Mouse (Mus musculus) MEL (cell line): ENCODE results near the gene Tjp1.

Source experiments
- CHD1 ChIP-seq: IDR thresholded peaks from 2 replicates; pipeline ENCODE4 v1.6.1; 2012; ENCODE audit warnings: low read depth, mild to moderate bottlenecking, inconsistent platforms, low read length, improper control_type of control experiment
- CTCF ChIP-seq, 3 experiments: IDR thresholded peaks in 2 of 3; conservative IDR thresholded peaks in 1 of 3; 2 replicates each; pipeline ENCODE4 v1.5.1; 2011 to 2012; ENCODE audit warnings: low read length in 3 of 3, low read depth in 2 of 3, mild to moderate bottlenecking in 2 of 3, improper control_type of control experiment in 1 of 3, inconsistent platforms in 1 of 3, mixed read lengths in 1 of 3, moderate library complexity in 1 of 3; ENCODE audit not compliant: control insufficient read depth in 1 of 3, insufficient read depth in 1 of 3, poor library complexity in 1 of 3, severe bottlenecking in 1 of 3
- E2F4 ChIP-seq: IDR thresholded peaks from 2 replicates; pipeline ENCODE4 v1.6.1; 2011; ENCODE audit warnings: low read depth, low read length, improper control_type of control experiment, borderline replicate concordance
- EP300 ChIP-seq, 2 experiments: IDR thresholded peaks; 2 replicates each; pipeline ENCODE4 v1.6.1; 2011; ENCODE audit warnings: improper control_type of control experiment in 2 of 2, low read length in 2 of 2, low read depth in 1 of 2, mild to moderate bottlenecking in 1 of 2
- JUND ChIP-seq: IDR thresholded peaks from 2 replicates; pipeline ENCODE4 v1.6.1; 2011; ENCODE audit warnings: low read depth, mild to moderate bottlenecking, improper control_type of control experiment, low read length
- KAT2A ChIP-seq: conservative IDR thresholded peaks from 2 replicates; pipeline ENCODE4 v1.6.1; 2012; ENCODE audit warnings: low read depth, low read length, improper control_type of control experiment, inconsistent platforms
- MAFK ChIP-seq: IDR thresholded peaks from 2 replicates; pipeline ENCODE4 v1.6.1; 2011; ENCODE audit warnings: low read depth, mild to moderate bottlenecking, low read length, improper control_type of control experiment, borderline replicate concordance
- NRF1 ChIP-seq: IDR thresholded peaks from 2 replicates; pipeline ENCODE4 v1.6.1; 2014; ENCODE audit warnings: low read depth, mild to moderate bottlenecking, inconsistent platforms, low read length, improper control_type of control experiment, moderate library complexity; ENCODE audit not compliant: poor library complexity, insufficient read depth, severe bottlenecking
- POLR2A ChIP-seq, 2 experiments: IDR thresholded peaks; 2 replicates each; pipeline ENCODE4 v1.6.1; 2011 to 2012; ENCODE audit warnings: low read length in 2 of 2, mild to moderate bottlenecking in 2 of 2, control low read depth in 1 of 2, improper control_type of control experiment in 1 of 2, low read depth in 1 of 2, moderate library complexity in 1 of 2; ENCODE audit not compliant: control insufficient read depth in 1 of 2, insufficient read depth in 1 of 2, poor library complexity in 1 of 2
- TAL1 ChIP-seq: IDR thresholded peaks from 2 replicates; pipeline ENCODE4 v1.6.1; 2012; ENCODE audit warnings: mild to moderate bottlenecking, inconsistent platforms, low read length, moderate library complexity, mixed read lengths
- UBTF ChIP-seq: IDR thresholded peaks from 2 replicates; pipeline ENCODE4 v1.6.1; 2012; ENCODE audit warnings: low read depth, mild to moderate bottlenecking, inconsistent platforms, low read length, improper control_type of control experiment, moderate library complexity, borderline replicate concordance; ENCODE audit not compliant: insufficient read depth
- ZC3H11A ChIP-seq: IDR thresholded peaks from 2 replicates; pipeline ENCODE4 v1.6.1; 2012; ENCODE audit warnings: low read depth, mild to moderate bottlenecking, inconsistent platforms, low read length, improper control_type of control experiment
- ZNF384 ChIP-seq: IDR thresholded peaks from 2 replicates; pipeline ENCODE4 v1.6.1; 2012; ENCODE audit warnings: low read depth, mild to moderate bottlenecking, inconsistent platforms, low read length, improper control_type of control experiment

GRCm38 (mm10) chr7:65523116-65523515 is 4.5 kb downstream of the Tjp1 start:
- TF ChIP-seq EP300 (IDR thresholded peaks at IDR 0.05; ENCODE audit: low read depth in 1 of 2, low read length in 2 of 2) (no peak), MAFK (no peak), CHD1 (no peak), CTCF (IDR thresholded peaks at IDR 0.05 in 2 of 3, conservative IDR thresholded peaks at IDR 0.05 in 1 of 3; ENCODE audit: control insufficient read depth in 1 of 3, insufficient read depth in 1 of 3, low read depth in 2 of 3, low read length in 3 of 3, poor library complexity in 1 of 3, severe bottlenecking in 1 of 3) (no peak), ZC3H11A (no peak), POLR2A (IDR thresholded peaks at IDR 0.05; ENCODE audit: control insufficient read depth in 1 of 2, insufficient read depth in 1 of 2, low read depth in 1 of 2, low read length in 2 of 2, poor library complexity in 1 of 2) (no peak), E2F4 (no peak), KAT2A (no peak), JUND (no peak), TAL1 (no peak), UBTF (no peak), NRF1 (no peak), ZNF384 (no peak)
